In genomic region chr2:66094622-66095181, GRCm38 (mm10) we compare ENCODE assay signal across 14 mouse cellular contexts.
"Had no signal": no experiment of that assay in that cellular context is flagged by ENCODE, and none has a peak within 500 bp of the region (broad histone marks: within the 10 kb centered on the region; RNA-seq: fewer than 3 reads in every experiment).

No protein-coding gene starts in this region.

- DNase-seq: kidney, adult 9 months; kidney, postnatal 14 days; left cerebral cortex, postnatal 4 days; lung, postnatal 36 days; midbrain, embryonic 14.5 days; right cerebral cortex, adult 18-20 months; right cerebral cortex, postnatal 25 days; thymus, postnatal 36 days had no signal

- H3K9me3 ChIP-seq: midbrain, embryonic 10.5 days; neural tube, embryonic 12.5 days had no signal

- H3K9ac ChIP-seq: liver, embryonic 14.5 days; neural tube, embryonic 12.5 days had no signal

- H3K27ac ChIP-seq: liver, embryonic 14.5 days; midbrain, embryonic 10.5 days; neural tube, embryonic 12.5 days had no signal

- H3K36me3 ChIP-seq: midbrain, embryonic 10.5 days; neural tube, embryonic 12.5 days had no signal

- H3K4me3 ChIP-seq: midbrain, embryonic 10.5 days; myocyte; neural tube, embryonic 12.5 days had no signal

- H3K4me2 ChIP-seq: neural tube, embryonic 12.5 days had no signal

- ATAC-seq: intestine, embryonic 16.5 days; lung, postnatal 0 days had no signal

- H3K27me3 ChIP-seq: neural tube, embryonic 12.5 days had no signal
